ENCODE assay signal across 18 mouse cellular contexts in the genomic region with DNA sequence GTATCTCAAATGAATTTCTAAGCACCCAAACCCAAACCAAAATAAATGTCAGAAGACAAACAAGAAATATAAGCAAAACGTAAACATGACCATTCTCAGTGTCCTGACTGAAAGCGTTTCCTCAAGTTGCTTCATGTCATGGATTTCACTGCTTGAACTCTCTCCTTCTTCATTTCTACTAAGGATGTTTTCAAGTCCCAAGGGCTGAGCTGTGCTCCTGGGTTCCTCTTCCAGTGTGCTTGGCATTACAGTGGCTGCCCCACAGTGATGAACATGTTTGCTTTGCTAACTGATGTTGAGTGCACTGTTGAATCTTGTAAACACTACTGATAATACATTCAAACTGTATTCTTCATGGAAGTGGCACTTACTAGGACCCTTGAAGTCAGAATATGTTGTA.
"Had no signal": no experiment of that assay in that cellular context is flagged by ENCODE, and none has a peak within 500 bp of the region (broad histone marks: within the 10 kb centered on the region; RNA-seq: fewer than 3 reads in every experiment).

No protein-coding gene starts in this region.

- ATAC-seq: inflammation-experienced regulatory T-cells, adult 6 months; intestine, embryonic 16.5 days; midbrain, embryonic 13.5 days; midbrain, embryonic 16.5 days had no signal

- H3K4me1 ChIP-seq: limb, embryonic 13.5 days; liver, embryonic 15.5 days; midbrain, embryonic 10.5 days; midbrain, embryonic 13.5 days; stomach, embryonic 15.5 days had no signal

- H3K27ac ChIP-seq: kidney, postnatal 0 days; layer of hippocampus, adult 2 months; left cerebral cortex, adult 2 months; limb, embryonic 13.5 days; liver, embryonic 15.5 days; midbrain, embryonic 10.5 days; midbrain, embryonic 13.5 days; stomach, embryonic 15.5 days had no signal

- DNase-seq: kidney, adult 2 months; kidney, postnatal 25 days; layer of hippocampus, adult 9-11 months; left cerebral cortex, postnatal 4 days; lung, adult 2 months; lung, postnatal 14 days; thymus, postnatal 25 days had no signal

- H3K27me3 ChIP-seq: limb, embryonic 13.5 days; liver, embryonic 15.5 days; midbrain, embryonic 13.5 days; stomach, embryonic 15.5 days had no signal

- H3K4me3 ChIP-seq: layer of hippocampus, adult 2 months; left cerebral cortex, adult 2 months; limb, embryonic 13.5 days; liver, embryonic 15.5 days; midbrain, embryonic 10.5 days; midbrain, embryonic 13.5 days; stomach, embryonic 15.5 days had no signal

- H3K36me3 ChIP-seq: limb, embryonic 13.5 days; liver, embryonic 15.5 days; midbrain, embryonic 10.5 days; stomach, embryonic 15.5 days had no signal

- H3K9me3 ChIP-seq: limb, embryonic 13.5 days; liver, embryonic 15.5 days; midbrain, embryonic 10.5 days; midbrain, embryonic 13.5 days; stomach, embryonic 15.5 days had no signal

- H3K9ac ChIP-seq: limb, embryonic 13.5 days; liver, embryonic 15.5 days; midbrain, embryonic 13.5 days; stomach, embryonic 15.5 days had no signal
